Mouse (Mus musculus): ENCODE data around the gene Ly6g5c.

DNA sequence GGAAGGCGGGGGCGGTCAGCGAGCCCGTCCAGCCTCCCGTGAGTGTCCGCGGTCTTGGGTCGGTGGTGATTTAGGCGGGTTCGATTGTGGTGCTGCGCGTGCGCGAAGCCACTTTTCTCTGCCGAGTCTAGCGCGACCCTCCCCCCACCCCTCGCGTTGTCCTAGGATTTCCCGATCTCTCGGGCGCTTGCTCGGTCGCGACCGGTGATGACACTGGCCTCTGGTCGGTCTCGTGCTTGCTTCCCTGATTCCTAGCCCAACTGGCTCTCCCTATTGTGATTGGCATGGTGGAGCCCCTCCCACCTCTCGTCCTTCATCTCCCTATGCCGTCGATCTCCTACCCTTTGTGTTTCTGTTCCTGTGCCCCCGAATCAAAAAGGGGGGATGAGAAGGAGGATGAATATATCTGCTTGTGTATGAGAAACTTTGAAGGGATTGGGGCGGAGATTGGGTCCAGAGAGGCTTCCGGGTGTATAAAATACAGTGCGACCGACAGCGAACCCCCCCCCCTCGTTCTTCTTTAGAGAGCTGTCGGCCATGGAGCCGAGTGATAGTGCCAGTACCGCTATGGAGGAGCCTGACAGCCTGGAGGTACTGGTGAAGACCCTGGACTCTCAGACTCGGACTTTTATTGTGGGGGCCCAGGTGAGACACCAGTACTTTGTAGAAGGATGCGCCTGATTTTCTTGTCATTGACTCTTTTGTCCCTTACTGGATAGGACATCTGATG lies 27.7 kb downstream of the Ly6g5c start:
- no peak for TF ChIP-seq EP300 (IDR thresholded peaks at IDR 0.05)
- no peak for TF ChIP-seq CTCF (IDR thresholded peaks at IDR 0.05)

Data from lung, postnatal 0 days (tissue).